Mouse (Mus musculus) forebrain, embryonic 14.5 days (tissue): ENCODE measurements around the gene Sipa1l3. TPM values are rescaled to one million over a fixed set of nuclear protein-coding genes. Genes with fewer than 3 reads are reported as not detected.

Experiments
- ATAC-seq: fragments of 200-750 bp; cut with Nextera tagmentation; 2 replicates; pipeline ENCODE4 v1.8.0; 2017; ENCODE audit warnings: mild to moderate bottlenecking, moderate library complexity
- DNase-seq: peaks from one replicate; pipeline ENCODE4 v3.0.0-alpha.2; 2015; ENCODE audit warnings: low spot score
- H3K27ac ChIP-seq: fragments of 300-500 bp; sonication (generic); 2 replicates; pipeline ENCODE4 v1.5.1; 2014; ENCODE audit warnings: low read depth, mild to moderate bottlenecking, control low read depth, low read length, moderate library complexity
- H3K27me3 ChIP-seq: fragments of 300-500 bp; sonication (generic); replicated peaks from 2 replicates; pipeline ENCODE4 v1.6.1; 2014; ENCODE audit warnings: low read length, control low read depth, mixed read lengths; ENCODE audit not compliant: control insufficient read depth, insufficient read depth
- H3K36me3 ChIP-seq: fragments of 300-500 bp; sonication (generic); 2 replicates; pipeline ENCODE4 v1.6.1; 2014; ENCODE audit warnings: low read length, control low read depth; ENCODE audit not compliant: control insufficient read depth, insufficient read depth
- H3K4me1 ChIP-seq: fragments of 300-500 bp; sonication (generic); 2 replicates; pipeline ENCODE4 v1.6.1; 2014; ENCODE audit warnings: antibody characterized with exemption, low read length, control low read depth; ENCODE audit not compliant: control insufficient read depth, insufficient read depth
- H3K4me2 ChIP-seq: fragments of 300-500 bp; sonication (generic); 2 replicates; pipeline ENCODE4 v1.6.1; 2014; ENCODE audit warnings: mild to moderate bottlenecking, control low read depth, low read length
- H3K4me3 ChIP-seq: fragments of 300-500 bp; sonication (generic); 2 replicates; pipeline ENCODE4 v1.5.1; 2014; ENCODE audit warnings: low read depth, low read length, control low read depth
- H3K9ac ChIP-seq: fragments of 300-500 bp; sonication (generic); 2 replicates; pipeline ENCODE4 v1.6.1; 2014; ENCODE audit warnings: mild to moderate bottlenecking, low read length, control low read depth, moderate library complexity
- H3K9me3 ChIP-seq: fragments of 300-500 bp; sonication (generic); replicated peaks from 2 replicates; pipeline ENCODE4 v1.6.1; 2016; ENCODE audit warnings: low read length, control low read depth, mixed read lengths; ENCODE audit not compliant: control insufficient read depth
- WGBS: fragments of 180-500 bp; shearing (Covaris S2); extraction: QIAGEN DNeasy Blood & Tissue Kit; methylation state at CpG from one replicate; pipeline ENCODE4 v1.1.7; 2014; 5-methylcytosine and 5-hydroxymethylcytosine counted together
- polyA plus RNA-seq: library from polyadenylated mRNA; unstranded; fragments of >200 nt; fragmentation: Nextera tagmentation; extraction: Ambion mirVana; gene quantifications from 2 replicates; pipeline ENCODE4 v1.2.1, GENCODE M21; 2014

Gene Sipa1l3
- polyA plus RNA-seq, 1 experiment from 2014 or later, result 6.2 TPM

GRCm38 (mm10) chr7:29338351-29338919 is 180.0 kb downstream of the Sipa1l3 start:
- peaks cover 10% of the 10 kb centered on the region for H3K4me1 ChIP-seq
- peaks cover 5% of the 10 kb centered on the region; the same call in 1 of the 2 replicates for H3K36me3 ChIP-seq
- WGBS, result 87% methylated on average over 9 of the region's 9 CpGs
- no peak for ATAC-seq
- H3K27me3 ChIP-seq, result no peaks in the 10 kb centered on the region
- H3K27ac ChIP-seq, result no peak overlapping the region
- H3K9me3 ChIP-seq, result no peaks in the 10 kb centered on the region
- no peak overlapping the region for H3K4me3 ChIP-seq
- no peak overlapping the region for H3K4me2 ChIP-seq
- H3K9ac ChIP-seq, result no peak overlapping the region
- no peak for DNase-seq

GRCm38 (mm10) chr7:29337766-29338165 is 180.7 kb downstream of the Sipa1l3 start:
- no peak overlapping the region for H3K27ac ChIP-seq
- no peaks in the 10 kb centered on the region for H3K9me3 ChIP-seq
- no peak overlapping the region for H3K9ac ChIP-seq
- DNase-seq (no peak), ATAC-seq (no peak)
- peaks cover 10% of the 10 kb centered on the region for H3K4me1 ChIP-seq
- no peaks in the 10 kb centered on the region for H3K27me3 ChIP-seq
- peaks cover 5% of the 10 kb centered on the region; the same call in 1 of the 2 replicates for H3K36me3 ChIP-seq
- H3K4me2 ChIP-seq, result no peak overlapping the region
- WGBS, result 61% methylated on average over 2 of the region's 2 CpGs
- no peak overlapping the region for H3K4me3 ChIP-seq

- peaks cover 5% of the 10 kb centered on the region; the same call in 1 of the 2 replicates for H3K36me3 ChIP-seq
- peaks cover 3% of the 10 kb centered on the region; the same call in 1 of the 2 replicates for H3K4me1 ChIP-seq
- no peaks in the 10 kb centered on the region for H3K9me3 ChIP-seq
- no peaks in the 10 kb centered on the region for H3K27me3 ChIP-seq
- H3K27ac ChIP-seq, result no peak overlapping the region
- H3K9ac ChIP-seq, result no peak overlapping the region
- no peak for DNase-seq
- 69% methylated on average over 9 of the region's 9 CpGs for WGBS
- no peak overlapping the region for H3K4me3 ChIP-seq
- no peak overlapping the region for H3K4me2 ChIP-seq
- ATAC-seq, result no peak
These were observed 181.6 kb downstream of the Sipa1l3 start for GRCm38 (mm10) chr7:29336795-29337319.

GRCm38 (mm10) chr7:29335841-29336671 is 182.4 kb downstream of the Sipa1l3 start:
- Histone ChIP-seq H3K4me2 (no peak overlapping the region), H3K27ac (no peak overlapping the region), H3K27me3 (no peaks in the 10 kb centered on the region), H3K36me3 (peaks cover 11% of the 10 kb centered on the region), H3K4me3 (no peak overlapping the region), H3K9me3 (no peaks in the 10 kb centered on the region), H3K9ac (no peak overlapping the region), H3K4me1 (no peaks in the 10 kb centered on the region)
- WGBS, result 88% methylated on average over 6 of the region's 6 CpGs
- DNase-seq (no peak), ATAC-seq (no peak)

GRCm38 (mm10) chr7:29335276-29335675 is 183.2 kb downstream of the Sipa1l3 start:
- no peak for ATAC-seq
- H3K4me3 ChIP-seq, result no peak overlapping the region
- no peaks in the 10 kb centered on the region for H3K9me3 ChIP-seq
- H3K27ac ChIP-seq, result no peak overlapping the region
- no peaks in the 10 kb centered on the region for H3K4me1 ChIP-seq
- no peaks in the 10 kb centered on the region for H3K27me3 ChIP-seq
- H3K4me2 ChIP-seq, result no peak overlapping the region
- H3K9ac ChIP-seq, result no peak overlapping the region
- peaks cover 18% of the 10 kb centered on the region for H3K36me3 ChIP-seq
- DNase-seq, result no peak

GRCm38 (mm10) chr7:29334156-29334555 is 184.3 kb downstream of the Sipa1l3 start:
- Histone ChIP-seq H3K9ac (no peak overlapping the region), H3K4me1 (no peaks in the 10 kb centered on the region), H3K36me3 (peaks cover 27% of the 10 kb centered on the region), H3K9me3 (no peaks in the 10 kb centered on the region), H3K4me3 (no peak overlapping the region), H3K27me3 (no peaks in the 10 kb centered on the region), H3K27ac (no peak overlapping the region), H3K4me2 (no peak overlapping the region)
- DNase-seq (no peak), ATAC-seq (no peak)
- WGBS, result 40% methylated on average over 7 of the region's 7 CpGs

- DNase-seq, result no peak
- Histone ChIP-seq H3K4me3 (no peak overlapping the region), H3K27ac (no peak overlapping the region), H3K27me3 (no peaks in the 10 kb centered on the region), H3K9ac (no peak overlapping the region), H3K9me3 (no peaks in the 10 kb centered on the region), H3K4me1 (no peaks in the 10 kb centered on the region), H3K4me2 (no peak overlapping the region), H3K36me3 (peaks cover 52% of the 10 kb centered on the region)
- ATAC-seq, result no peak
- WGBS, result 91% methylated on average over 16 of the region's 16 CpGs
These were observed 189.5 kb downstream of the Sipa1l3 start for GRCm38 (mm10) chr7:29328984-29329383.

- H3K4me2 ChIP-seq, result no peak overlapping the region
- no peak overlapping the region for H3K27ac ChIP-seq
- 90% methylated on average over 6 of the region's 6 CpGs for WGBS
- H3K9me3 ChIP-seq, result no peaks in the 10 kb centered on the region
- H3K4me1 ChIP-seq, result no peaks in the 10 kb centered on the region
- H3K27me3 ChIP-seq, result no peaks in the 10 kb centered on the region
- H3K9ac ChIP-seq, result no peak overlapping the region
- peaks cover 55% of the 10 kb centered on the region for H3K36me3 ChIP-seq
- ATAC-seq (no peak), DNase-seq (no peak)
- H3K4me3 ChIP-seq, result no peak overlapping the region
These were observed 191.4 kb downstream of the Sipa1l3 start for GRCm38 (mm10) chr7:29327087-29327486.
